Mouse (Mus musculus): ENCODE measurements around the gene Stx7. TPM values are rescaled to one million over a fixed set of nuclear protein-coding genes. Genes with fewer than 3 reads are reported as not detected.
A peak's percentile ranks its signal among the peaks of the same experiment; 100 is the strongest.

Stx7 gene
- polyA plus RNA-seq, 1 experiment: 97.8 TPM

DNA sequence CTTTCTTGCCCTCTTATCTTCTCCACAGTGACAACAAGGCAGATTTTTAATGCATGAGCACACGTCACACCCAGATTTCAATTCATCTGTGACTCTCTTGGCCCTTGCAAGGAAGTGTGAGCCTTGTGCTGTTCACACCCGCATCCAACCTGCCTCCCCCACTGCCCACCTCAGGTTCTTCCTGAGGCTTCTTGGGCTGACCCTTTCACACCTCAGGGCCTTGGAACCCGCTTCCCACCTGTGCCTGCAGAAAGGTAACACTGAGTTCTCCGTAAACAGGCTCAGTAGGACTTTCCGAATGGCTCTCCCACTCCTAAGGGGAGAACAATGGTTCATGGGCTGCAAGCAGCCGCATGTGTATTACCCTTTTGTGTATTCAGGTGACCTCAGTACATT, 15.8 kb downstream of the Stx7 start:
- Histone ChIP-seq H3K4me3 (replicated peaks; ENCODE audit: extremely low read depth, low read depth, low read length) (no peak overlapping the region), H3K4me1 (ENCODE audit: control insufficient read depth, insufficient read depth, low read length) (peaks cover 36% of the 10 kb centered on the region)
- DNase-seq: no peak
- TF ChIP-seq POLR2A (IDR thresholded peaks at IDR 0.05; ENCODE audit: borderline replicate concordance, extremely low read depth, low read depth, low read length) (no peak), CTCF (IDR thresholded peaks at IDR 0.05; ENCODE audit: insufficient read depth, low read length) (no peak)
- 76% methylated on average over 6 of the region's 6 CpGs for WGBS

GRCm38 (mm10) chr10:24165526-24166055, 16.5 kb downstream of the Stx7 start:
- no peak for DNase-seq
- Histone ChIP-seq H3K4me1 (ENCODE audit: control insufficient read depth, insufficient read depth, low read length) (peaks cover 33% of the 10 kb centered on the region), H3K4me3 (replicated peaks; ENCODE audit: extremely low read depth, low read depth, low read length) (no peak overlapping the region)
- WGBS: 12% methylated on average over 1 of the region's 1 CpGs
- TF ChIP-seq CTCF (IDR thresholded peaks at IDR 0.05; ENCODE audit: insufficient read depth, low read length) (no peak), POLR2A (IDR thresholded peaks at IDR 0.05; ENCODE audit: borderline replicate concordance, extremely low read depth, low read depth, low read length) (no peak)

- 40% methylated on average over 11 of the region's 11 CpGs for WGBS
- DNase-seq: no peak
- Histone ChIP-seq H3K4me1 (ENCODE audit: control insufficient read depth, insufficient read depth, low read length) (peaks cover 28% of the 10 kb centered on the region), H3K4me3 (replicated peaks; ENCODE audit: extremely low read depth, low read depth, low read length) (no peak overlapping the region)
- TF ChIP-seq POLR2A (IDR thresholded peaks at IDR 0.05; ENCODE audit: borderline replicate concordance, extremely low read depth, low read depth, low read length) (no peak), CTCF (IDR thresholded peaks at IDR 0.05; ENCODE audit: insufficient read depth, low read length) (no peak)
These were observed 19.0 kb downstream of the Stx7 start for GRCm38 (mm10) chr10:24167978-24168583.

DNA sequence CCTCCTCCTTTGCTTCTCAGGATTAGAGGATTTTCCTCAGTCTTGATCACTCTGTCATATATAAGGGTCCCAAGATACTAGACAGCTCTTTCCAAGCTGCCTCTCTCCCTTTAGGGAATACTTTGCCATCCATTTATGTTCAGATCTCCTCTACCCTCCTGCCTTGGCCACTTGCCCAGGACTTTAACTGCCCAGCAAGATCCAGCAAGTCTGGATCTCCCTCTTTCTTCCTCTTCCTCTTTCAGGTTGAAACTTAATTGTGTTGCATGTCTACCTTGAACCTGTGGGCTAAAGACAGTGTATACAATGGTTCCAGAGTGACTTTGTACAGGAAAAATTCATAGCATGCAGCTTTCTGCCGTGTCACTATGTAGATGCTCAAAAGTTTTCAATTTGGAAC, 19.8 kb downstream of the Stx7 start:
- DNase-seq: no peak
- Histone ChIP-seq H3K4me3 (replicated peaks; ENCODE audit: extremely low read depth, low read depth, low read length) (no peak overlapping the region), H3K4me1 (ENCODE audit: control insufficient read depth, insufficient read depth, low read length) (peaks cover 28% of the 10 kb centered on the region)
- WGBS: 76% methylated on average over 1 of the region's 1 CpGs
- TF ChIP-seq POLR2A (IDR thresholded peaks at IDR 0.05; ENCODE audit: borderline replicate concordance, extremely low read depth, low read depth, low read length): no peak
- TF ChIP-seq CTCF (IDR thresholded peaks at IDR 0.05; ENCODE audit: insufficient read depth, low read length): no peak

- DNase-seq: no peak
These were observed 22.9 kb downstream of the Stx7 start for GRCm38 (mm10) chr10:24171906-24172459.

GRCm38 (mm10) chr10:24173210-24174001, 24.3 kb downstream of the Stx7 start:
- no peak for DNase-seq
- Histone ChIP-seq H3K4me1 (ENCODE audit: control insufficient read depth, insufficient read depth, low read length) (peaks cover 12% of the 10 kb centered on the region), H3K4me3 (replicated peaks; ENCODE audit: extremely low read depth, low read depth, low read length) (no peak overlapping the region)
- WGBS: 47% methylated on average over 10 of the region's 10 CpGs
- TF ChIP-seq POLR2A (IDR thresholded peaks at IDR 0.05; ENCODE audit: borderline replicate concordance, extremely low read depth, low read depth, low read length): no peak
- TF ChIP-seq CTCF (IDR thresholded peaks at IDR 0.05; ENCODE audit: insufficient read depth, low read length): 0 out of 2 replicates have a peak, but pooled peaks have one; percentile 33

More at GRCm38 (mm10) chr10:24171906-24172459, 22.9 kb downstream of the Stx7 start:
- WGBS: 87% methylated on average over 4 of the region's 4 CpGs
- no peak overlapping the region for H3K4me3 ChIP-seq (replicated peaks; ENCODE audit: extremely low read depth, low read depth, low read length)
- H3K4me1 ChIP-seq (ENCODE audit: control insufficient read depth, insufficient read depth, low read length): peaks cover 19% of the 10 kb centered on the region
- TF ChIP-seq CTCF (IDR thresholded peaks at IDR 0.05; ENCODE audit: insufficient read depth, low read length) (no peak), POLR2A (IDR thresholded peaks at IDR 0.05; ENCODE audit: borderline replicate concordance, extremely low read depth, low read depth, low read length) (no peak)

DNA sequence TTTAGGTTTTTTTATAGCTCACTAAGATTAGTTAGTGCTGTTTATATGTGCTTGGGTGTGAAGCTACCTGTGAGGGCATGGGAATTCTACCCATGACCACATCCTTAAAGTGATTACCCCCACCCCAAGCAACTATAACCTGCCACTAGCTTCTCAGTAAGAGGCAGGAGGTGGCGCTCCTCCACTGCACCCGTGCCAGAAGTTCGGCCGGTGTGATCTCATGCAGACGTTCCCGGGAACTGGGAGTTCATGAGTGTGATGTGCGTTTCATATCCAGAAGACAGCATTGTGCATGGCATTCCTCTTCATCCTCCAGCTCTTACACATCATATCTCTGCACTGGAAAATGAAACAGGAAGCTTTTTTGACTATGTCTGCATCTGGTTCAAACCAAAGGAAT, 41.3 kb downstream of the Stx7 start:
- no peak overlapping the region for H3K4me3 ChIP-seq (replicated peaks; ENCODE audit: extremely low read depth, low read depth, low read length)
- WGBS: 70% methylated on average over 7 of the region's 7 CpGs
- no peak for DNase-seq
- no peak for TF ChIP-seq CTCF (IDR thresholded peaks at IDR 0.05; ENCODE audit: insufficient read depth, low read length)
- TF ChIP-seq POLR2A (IDR thresholded peaks at IDR 0.05; ENCODE audit: borderline replicate concordance, extremely low read depth, low read depth, low read length): no peak
- H3K4me1 ChIP-seq (ENCODE audit: control insufficient read depth, insufficient read depth, low read length): no peaks in the 10 kb centered on the region

DNA sequence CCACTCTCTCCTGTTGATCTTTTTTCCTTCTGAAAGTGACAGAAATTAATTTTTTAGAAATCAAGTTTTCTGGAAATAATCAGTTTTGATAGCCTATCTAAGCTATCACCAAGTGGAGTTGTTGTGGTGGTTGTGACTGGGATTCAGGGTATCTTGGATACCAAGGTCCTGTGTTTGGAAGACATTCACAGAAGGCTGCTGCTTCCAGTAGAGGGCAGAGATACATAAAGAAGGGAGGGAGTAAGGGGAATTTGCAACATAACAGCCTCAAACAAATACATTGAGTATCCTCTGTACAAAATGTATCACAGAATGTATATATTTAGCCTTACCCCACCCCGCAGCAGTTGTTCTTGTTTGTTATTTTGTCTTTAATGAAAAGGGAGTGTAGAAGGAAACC, 42.9 kb downstream of the Stx7 start:
- TF ChIP-seq CTCF (IDR thresholded peaks at IDR 0.05; ENCODE audit: insufficient read depth, low read length): no peak
- TF ChIP-seq POLR2A (IDR thresholded peaks at IDR 0.05; ENCODE audit: borderline replicate concordance, extremely low read depth, low read depth, low read length): no peak
- DNase-seq: no peak
- H3K4me1 ChIP-seq (ENCODE audit: control insufficient read depth, insufficient read depth, low read length): no peaks in the 10 kb centered on the region
- WGBS: 46% methylated on average over 1 of the region's 1 CpGs
- H3K4me3 ChIP-seq (replicated peaks; ENCODE audit: extremely low read depth, low read depth, low read length): no peak overlapping the region

GRCm38 (mm10) chr10:24199303-24199702, 50.2 kb downstream of the Stx7 start:
- TF ChIP-seq POLR2A (IDR thresholded peaks at IDR 0.05; ENCODE audit: borderline replicate concordance, extremely low read depth, low read depth, low read length) (no peak), CTCF (IDR thresholded peaks at IDR 0.05; ENCODE audit: insufficient read depth, low read length) (no peak)
- H3K4me1 ChIP-seq (ENCODE audit: control insufficient read depth, insufficient read depth, low read length): no peaks in the 10 kb centered on the region
- no peak for DNase-seq
- no peak overlapping the region for H3K4me3 ChIP-seq (replicated peaks; ENCODE audit: extremely low read depth, low read depth, low read length)
- 60% methylated on average over 12 of the region's 12 CpGs for WGBS
